In the genomic region with DNA sequence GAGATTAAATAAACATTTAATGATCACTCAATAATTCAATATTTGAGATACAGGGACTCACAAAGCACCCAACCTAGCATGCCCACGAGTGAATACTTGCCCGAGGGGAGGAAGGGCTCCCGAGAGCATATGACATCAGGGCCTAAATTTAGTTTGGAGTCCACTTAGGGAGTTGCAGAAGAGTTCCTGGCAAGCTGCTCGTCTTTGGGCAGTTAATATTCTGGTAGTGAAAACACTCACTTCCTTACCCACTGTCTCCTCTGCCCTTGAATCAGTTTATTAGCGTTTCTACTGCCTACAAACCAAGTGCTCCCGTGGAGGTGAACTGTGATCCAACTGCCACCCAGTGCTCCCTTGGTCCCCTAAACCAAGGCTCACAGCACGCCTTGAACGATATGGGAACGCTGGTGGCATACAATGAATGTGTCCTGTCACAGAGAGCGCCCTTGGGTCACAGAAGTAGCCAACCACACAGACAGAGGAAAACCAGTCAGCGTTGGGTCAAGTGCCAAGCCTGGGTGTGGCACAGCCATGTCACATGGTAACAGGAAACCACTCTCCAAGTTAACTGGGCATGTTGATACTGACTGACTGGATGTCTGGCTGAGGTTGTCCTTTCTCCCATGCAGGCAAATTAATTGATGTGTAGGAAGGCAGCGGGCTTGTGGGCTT, we compare ENCODE assay signal across 8 mouse cellular contexts. TPM values are rescaled to one million over a fixed set of nuclear protein-coding genes. Genes with fewer than 3 reads are reported as not detected.
DNase-seq lines count a peak whose midpoint lies in the region; ATAC-seq and TF ChIP-seq lines count a peak whose summit lies in the region.

No protein-coding gene starts in this region.

- H3K9ac ChIP-seq in intestine, postnatal 0 days (ENCODE audit: low read depth, low read length) = no peak overlapping the region

- H3K36me3 ChIP-seq in intestine, postnatal 0 days (ENCODE audit: control insufficient read depth, insufficient read depth) = no peaks in the 10 kb centered on the region; the same call in 1 of the 2 replicates

- H3K27ac ChIP-seq in intestine, postnatal 0 days (ENCODE audit: low read depth, low read length) = no peak overlapping the region

- H3K27me3 ChIP-seq in intestine, postnatal 0 days (replicated peaks; ENCODE audit: control insufficient read depth, insufficient read depth, low read length) = no peaks in the 10 kb centered on the region

- no peak overlapping the region for H3K4me3 ChIP-seq in intestine, postnatal 0 days (ENCODE audit: low read depth, low read length)

- 70% methylated on average over 12 of the region's 12 CpGs for WGBS in intestine, postnatal 0 days

- TF ChIP-seq CTCF in intestine, postnatal 0 days (IDR thresholded peaks at IDR 0.05; ENCODE audit: low read depth) = no peak

- no peaks in the 10 kb centered on the region for H3K9me3 ChIP-seq in intestine, postnatal 0 days (ENCODE audit: control insufficient read depth)

- H3K4me2 ChIP-seq in intestine, postnatal 0 days (replicated peaks; ENCODE audit: low read depth) = no peak overlapping the region

- DNase-seq in urinary bladder, postnatal 25 days (ENCODE audit: low spot score) = peak; percentile 26
- no peak for DNase-seq in urinary bladder, postnatal 4 days (ENCODE audit: low spot score in 2 of 2)
- peak; percentile 99 for DNase-seq in heart, adult 11 months
- peak; percentile 30 to 46 for DNase-seq in kidney, postnatal 4 days
- DNase-seq in urinary bladder, postnatal 36 days (ENCODE audit: low spot score in 2 of 2) = peak; percentile 34 to 58
- no peak for DNase-seq in ovary, postnatal 14 days (ENCODE audit: low spot score)
- DNase-seq in embryo, embryonic 11 days = no peak

- ATAC-seq in intestine, postnatal 0 days = no peak

- peaks cover 8% of the 10 kb centered on the region; the same call in 1 of the 2 replicates for H3K4me1 ChIP-seq in intestine, postnatal 0 days (replicated peaks; ENCODE audit: control insufficient read depth, insufficient read depth, low read length)

RNA-seq across cellular contexts. Expression of a gene that starts 4.2 kb away (rescaled TPM):
- 5.9 and 7.0 TPM in 2 replicates for polyA plus RNA-seq in intestine, postnatal 0 days (2015; fragmentation: Nextera tagmentation; extraction: Ambion mirVana)

RNA-seq across cellular contexts. Expression of a gene that starts 20.2 kb away (rescaled TPM):
- polyA plus RNA-seq in intestine, postnatal 0 days (2015; fragmentation: Nextera tagmentation; extraction: Ambion mirVana) = 23.9 and 25.6 TPM in 2 replicates

Comparison
In these comparisons a context has a peak if more than half of its experiments do, and no peak if none do; other contexts are left out.
1. DNase-seq: peak in urinary bladder, postnatal 25 days (single experiment), heart, adult 11 months (single experiment), kidney, postnatal 4 days (2 of 2) and urinary bladder, postnatal 36 days (2 of 2); none in urinary bladder, postnatal 4 days (0 of 2), ovary, postnatal 14 days (single experiment) and embryo, embryonic 11 days (single experiment).